Mouse (Mus musculus) olfactory bulb, adult 2 months (tissue): ENCODE data around the gene Tut1.

Source experiments
- CTCF ChIP-seq: fragments of 200-500 bp; IDR thresholded peaks from 2 replicates; pipeline ENCODE4 v1.5.1; 2012; ENCODE audit warnings: low read depth, mild to moderate bottlenecking, low read length, moderate library complexity; ENCODE audit not compliant: insufficient read depth
- POLR2A ChIP-seq: fragments of 200-500 bp; IDR thresholded peaks from 2 replicates; pipeline ENCODE4 v1.6.1; 2012; ENCODE audit warnings: mild to moderate bottlenecking, low read depth, low read length, moderate library complexity; ENCODE audit not compliant: insufficient read depth

DNA sequence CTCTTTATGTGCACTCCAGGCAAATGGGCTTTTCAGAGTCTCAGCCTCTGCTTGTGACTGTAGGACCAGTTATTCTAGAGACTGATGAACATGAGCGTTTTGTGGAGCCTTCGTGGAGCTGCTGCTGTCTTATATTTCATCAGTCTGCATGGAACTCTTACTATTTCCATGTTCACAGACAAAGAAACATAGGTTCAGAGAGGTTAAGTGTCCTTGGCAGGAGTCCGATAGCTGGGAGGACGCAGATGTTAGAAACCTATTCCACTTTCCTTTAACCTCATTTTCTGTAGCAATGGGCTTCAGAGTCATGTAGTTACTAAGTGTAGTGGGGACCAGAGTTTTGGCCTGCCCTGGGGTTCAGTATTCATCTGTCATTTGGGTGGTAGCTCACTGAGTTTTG, 45.6 kb downstream of the Tut1 start:
- TF ChIP-seq POLR2A = no peak
- TF ChIP-seq CTCF = no peak
